Mouse (Mus musculus): ENCODE data around the gene Olfr707. TPM values are rescaled to one million over a fixed set of nuclear protein-coding genes. Genes with fewer than 3 reads are reported as not detected.

The Olfr707 gene
- polyA plus RNA-seq, 1 experiment from 2014 or later, result not detected

Other genes starting within 250 kb of the Olfr707 start
- not detected in 2 replicates for gene Olfr693, start 220.7 kb downstream of the Olfr707 start, polyA plus RNA-seq (2014; fragmentation: Nextera tagmentation; extraction: Ambion mirVana)
- not detected in 2 replicates for gene Olfr694, start 209.4 kb downstream of the Olfr707 start, polyA plus RNA-seq (2014; fragmentation: Nextera tagmentation; extraction: Ambion mirVana)
- not detected in 2 replicates for gene Olfr695, start 184.8 kb downstream of the Olfr707 start, polyA plus RNA-seq (2014; fragmentation: Nextera tagmentation; extraction: Ambion mirVana)
- gene Olfr697, start 158.8 kb downstream of the Olfr707 start, polyA plus RNA-seq (2014; fragmentation: Nextera tagmentation; extraction: Ambion mirVana), result not detected in 2 replicates
- not detected in 2 replicates for gene Olfr698, start 145.8 kb downstream of the Olfr707 start, polyA plus RNA-seq (2014; fragmentation: Nextera tagmentation; extraction: Ambion mirVana)
- gene Olfr699, start 108.0 kb downstream of the Olfr707 start, polyA plus RNA-seq (2014; fragmentation: Nextera tagmentation; extraction: Ambion mirVana), result not detected in 2 replicates
- not detected in 2 replicates for gene Olfr700, start 92.4 kb downstream of the Olfr707 start, polyA plus RNA-seq (2014; fragmentation: Nextera tagmentation; extraction: Ambion mirVana)
- gene Olfr701, start 87.1 kb downstream of the Olfr707 start, polyA plus RNA-seq (2014; fragmentation: Nextera tagmentation; extraction: Ambion mirVana), result not detected in 2 replicates
- gene Olfr702, start 67.3 kb downstream of the Olfr707 start, polyA plus RNA-seq (2014; fragmentation: Nextera tagmentation; extraction: Ambion mirVana), result not detected in 2 replicates
- gene Olfr703, start 57.9 kb downstream of the Olfr707 start, polyA plus RNA-seq (2014; fragmentation: Nextera tagmentation; extraction: Ambion mirVana), result not detected in 2 replicates
- gene Olfr704, start 38.1 kb downstream of the Olfr707 start, polyA plus RNA-seq (2014; fragmentation: Nextera tagmentation; extraction: Ambion mirVana), result not detected in 2 replicates
- not detected in 2 replicates for gene Olfr705, start 24.4 kb downstream of the Olfr707 start, polyA plus RNA-seq (2014; fragmentation: Nextera tagmentation; extraction: Ambion mirVana)
- not detected in 2 replicates for gene Olfr706, start 13.1 kb downstream of the Olfr707 start, polyA plus RNA-seq (2014; fragmentation: Nextera tagmentation; extraction: Ambion mirVana)
- not detected in 2 replicates for gene Olfr1532-ps1, start 6.8 kb upstream of the Olfr707 start, polyA plus RNA-seq (2014; fragmentation: Nextera tagmentation; extraction: Ambion mirVana)
- not detected in 2 replicates for gene Olfr709-ps1, start 31.0 kb upstream of the Olfr707 start, polyA plus RNA-seq (2014; fragmentation: Nextera tagmentation; extraction: Ambion mirVana)
- gene Olfr710, start 47.1 kb upstream of the Olfr707 start, polyA plus RNA-seq (2014; fragmentation: Nextera tagmentation; extraction: Ambion mirVana), result not detected in 2 replicates
- gene Olfr6, start 62.7 kb upstream of the Olfr707 start, polyA plus RNA-seq (2014; fragmentation: Nextera tagmentation; extraction: Ambion mirVana), result not detected in 2 replicates
- gene Olfr711, start 74.2 kb upstream of the Olfr707 start, polyA plus RNA-seq (2014; fragmentation: Nextera tagmentation; extraction: Ambion mirVana), result not detected in 2 replicates
- gene Olfr2, start 104.8 kb upstream of the Olfr707 start, polyA plus RNA-seq (2014; fragmentation: Nextera tagmentation; extraction: Ambion mirVana), result not detected in 2 replicates
- not detected in 2 replicates for gene Olfr713, start 129.9 kb upstream of the Olfr707 start, polyA plus RNA-seq (2014; fragmentation: Nextera tagmentation; extraction: Ambion mirVana)
- not detected in 2 replicates for gene Olfr714, start 169.7 kb upstream of the Olfr707 start, polyA plus RNA-seq (2014; fragmentation: Nextera tagmentation; extraction: Ambion mirVana)
- gene Olfr17, start 192.0 kb upstream of the Olfr707 start, polyA plus RNA-seq (2014; fragmentation: Nextera tagmentation; extraction: Ambion mirVana), result not detected in 2 replicates
- not detected in 2 replicates for gene Olfr715b, start 209.1 kb upstream of the Olfr707 start, polyA plus RNA-seq (2014; fragmentation: Nextera tagmentation; extraction: Ambion mirVana)
- gene Olfr715, start 229.8 kb upstream of the Olfr707 start, polyA plus RNA-seq (2014; fragmentation: Nextera tagmentation; extraction: Ambion mirVana), result not detected in 2 replicates
- not detected in 2 replicates for gene Olfr716, start 237.1 kb upstream of the Olfr707 start, polyA plus RNA-seq (2014; fragmentation: Nextera tagmentation; extraction: Ambion mirVana)